Mouse (Mus musculus) neural tube, embryonic 11.5 days (tissue): Measurements from ENCODE around the gene Wbp11. TPM values are rescaled to one million over a fixed set of nuclear protein-coding genes. Genes with fewer than 3 reads are reported as not detected.
A peak's percentile ranks its signal among the peaks of the same experiment; 100 is the strongest.

Experiments
- ATAC-seq: fragments of 200-750 bp; cut with Nextera tagmentation; 2 replicates; pipeline ENCODE4 v1.8.0; 2017; ENCODE audit warnings: moderate number of reproducible peaks, mild to moderate bottlenecking, moderate TSS enrichment, moderate library complexity; ENCODE audit not compliant: insufficient read depth, low FRiP score, low TSS enrichment
- DNase-seq: peaks from one replicate; pipeline ENCODE4 v3.0.0-alpha.2; 2015; ENCODE audit warnings: low spot score
- H3K27ac ChIP-seq: fragments of 300-500 bp; sonication (generic); 2 replicates; pipeline ENCODE4 v1.5.1; 2014; ENCODE audit warnings: low read depth, mild to moderate bottlenecking, low read length
- H3K27me3 ChIP-seq: fragments of 300-500 bp; sonication (generic); 2 replicates; pipeline ENCODE4 v1.6.1; 2014; ENCODE audit warnings: mild to moderate bottlenecking, low read length, mixed read lengths; ENCODE audit not compliant: control insufficient read depth, insufficient read depth
- H3K36me3 ChIP-seq: fragments of 300-500 bp; sonication (generic); 2 replicates; pipeline ENCODE4 v1.6.1; 2014; ENCODE audit warnings: mild to moderate bottlenecking, low read length, moderate library complexity, mixed read lengths; ENCODE audit not compliant: control insufficient read depth, insufficient read depth
- H3K4me1 ChIP-seq: fragments of 300-500 bp; sonication (generic); 2 replicates; pipeline ENCODE4 v1.6.1; 2014; ENCODE audit warnings: low read length, mixed read lengths; ENCODE audit not compliant: control insufficient read depth, insufficient read depth
- H3K4me2 ChIP-seq: fragments of 300-500 bp; sonication (generic); 2 replicates; pipeline ENCODE4 v1.6.1; 2014; ENCODE audit warnings: low read depth, mild to moderate bottlenecking, moderate library complexity
- H3K4me3 ChIP-seq: fragments of 300-500 bp; sonication (generic); 2 replicates; pipeline ENCODE4 v1.5.1; 2014; ENCODE audit warnings: low read depth, low read length
- H3K9ac ChIP-seq: fragments of 300-500 bp; sonication (generic); 2 replicates; pipeline ENCODE4 v1.6.1; 2014; ENCODE audit warnings: mild to moderate bottlenecking, low read length
- H3K9me3 ChIP-seq: fragments of 300-500 bp; sonication (generic); 2 replicates; pipeline ENCODE4 v1.6.1; 2016; ENCODE audit warnings: low read length; ENCODE audit not compliant: control insufficient read depth
- WGBS: fragments of 180-500 bp; shearing (Covaris S2); extraction: QIAGEN DNeasy Blood & Tissue Kit; methylation state at CpG from one replicate; pipeline ENCODE4 v1.1.7; 2014; 5-methylcytosine and 5-hydroxymethylcytosine counted together
- polyA plus RNA-seq: library from polyadenylated mRNA; unstranded; fragments of >200 nt; fragmentation: Nextera tagmentation; extraction: Ambion mirVana; gene quantifications from 2 replicates; pipeline ENCODE4 v1.2.1, GENCODE M21; 2014

The Wbp11 gene
- polyA plus RNA-seq, result 150 and 154 TPM in 2 replicates

DNA sequence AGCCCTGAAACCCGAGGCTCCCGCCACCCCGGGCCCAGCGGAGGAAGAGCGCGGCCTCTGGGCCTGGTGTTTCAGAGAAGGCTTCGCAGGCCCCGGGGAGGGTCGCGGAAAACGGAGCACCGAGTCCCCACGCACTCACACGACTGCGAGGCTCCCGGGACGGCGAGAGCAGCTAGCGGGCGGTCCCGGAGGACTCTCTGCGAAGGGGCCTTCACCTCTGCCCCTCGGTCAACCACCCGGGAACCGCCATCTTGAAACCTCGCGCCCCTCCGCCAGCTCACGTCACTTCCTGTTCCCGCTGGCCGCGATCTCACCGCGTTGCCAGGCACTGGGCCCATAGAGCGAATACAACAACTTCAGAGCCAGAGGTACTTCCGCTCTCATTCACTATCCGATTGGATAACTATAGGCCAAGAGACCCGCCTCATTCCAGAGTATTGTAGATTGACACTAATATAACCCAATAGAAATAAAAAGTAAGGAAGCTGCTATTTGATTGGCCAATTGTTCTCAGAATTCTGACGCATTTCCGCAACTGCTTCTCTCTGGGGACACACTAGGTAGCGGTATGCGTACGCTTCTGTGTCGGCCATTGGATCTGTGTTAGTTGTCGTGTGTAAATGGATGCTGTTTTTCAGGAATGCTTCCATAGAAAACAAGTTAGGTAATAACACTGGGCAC is at the start of gene Wbp11:
Wbp11 (minus strand) TSS at position 353 of the 681 bp plus-strand sequence.
- WGBS, result under 1% methylated on average over 38 of the region's 45 CpGs
- ATAC-seq (peak; percentile 100), DNase-seq (peak; percentile 94)
- Histone ChIP-seq H3K9ac (peak within 1 kb of the TSS; percentile 93), H3K4me3 (peak within 1 kb of the TSS; percentile 82), H3K4me2 (peak within 1 kb of the TSS; percentile 56), H3K36me3 (peaks cover 2% of the 10 kb centered on the region; the same call in 1 of the 2 replicates), H3K9me3 (no peaks in the 10 kb centered on the region), H3K4me1 (peaks cover 3% of the 10 kb centered on the region), H3K27me3 (no peaks in the 10 kb centered on the region), H3K27ac (peak within 1 kb of the TSS; percentile 40; the same call in 1 of the 2 replicates)

DNA sequence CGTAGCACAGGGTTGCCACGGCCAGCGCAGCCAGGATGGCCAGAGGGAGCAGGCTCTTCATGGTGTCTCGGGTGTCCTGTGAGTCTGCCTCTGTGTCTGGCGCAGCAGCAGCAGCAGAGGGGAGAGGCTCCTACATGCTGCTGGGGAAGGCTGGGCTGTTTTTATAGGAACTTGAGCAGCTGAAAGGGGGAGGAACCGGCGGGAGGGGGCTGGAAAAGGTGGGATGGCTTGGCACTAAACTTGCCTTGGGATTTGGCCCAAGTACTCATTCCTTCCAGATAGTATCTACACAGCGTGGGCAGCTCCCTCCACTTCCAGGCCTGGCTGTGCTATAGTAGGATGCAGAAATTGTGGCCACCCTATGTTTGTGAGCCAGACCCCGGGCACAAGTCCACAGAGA is 47.6 kb upstream of the Wbp11 start, which contains the start of gene Mgp:
Mgp (minus strand) TSS at position 154 of the 400 bp plus-strand sequence.
- Histone ChIP-seq H3K36me3 (no peaks in the 10 kb centered on the region), H3K4me1 (no peaks in the 10 kb centered on the region), H3K9ac (no peak within 1 kb of the TSS; the same call in 1 of the 2 replicates), H3K4me3 (no peak within 1 kb of the TSS), H3K9me3 (no peaks in the 10 kb centered on the region), H3K4me2 (peak within 1 kb of the TSS; percentile 7; the same call in 1 of the 2 replicates), H3K27me3 (no peaks in the 10 kb centered on the region), H3K27ac (no peak within 1 kb of the TSS)
- WGBS, result 43% methylated on average over 9 of the region's 9 CpGs
- ATAC-seq (no peak), DNase-seq (peak; percentile 20)

DNA sequence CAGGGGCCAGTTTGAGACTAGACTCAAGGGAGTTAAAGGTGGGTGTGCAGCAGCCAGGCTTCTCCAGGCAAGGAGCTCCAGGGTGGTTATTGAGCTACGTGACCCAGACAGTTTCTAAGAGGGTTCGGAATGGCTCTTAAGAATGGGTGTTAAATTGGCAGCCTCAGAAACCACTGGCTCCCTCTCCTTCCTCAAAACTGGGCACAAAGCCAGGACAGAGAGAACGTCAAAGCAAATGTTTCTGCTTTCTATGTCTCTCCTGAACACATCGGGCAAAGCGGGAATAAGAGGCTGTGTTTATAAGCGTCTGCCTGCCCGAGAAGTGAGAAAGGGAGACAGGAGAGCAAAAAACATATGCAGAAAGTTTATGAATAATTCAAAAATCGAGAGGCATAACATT is 46.6 kb upstream of the Wbp11 start:
- no peak for DNase-seq
- H3K4me1 ChIP-seq, result no peaks in the 10 kb centered on the region
- no peak overlapping the region for H3K27ac ChIP-seq
- H3K9me3 ChIP-seq, result no peaks in the 10 kb centered on the region
- no peaks in the 10 kb centered on the region for H3K27me3 ChIP-seq
- no peak overlapping the region for H3K9ac ChIP-seq
- ATAC-seq, result no peak
- H3K4me2 ChIP-seq, result no peak overlapping the region
- 73% methylated on average over 8 of the region's 8 CpGs for WGBS
- H3K36me3 ChIP-seq, result no peaks in the 10 kb centered on the region
- no peak overlapping the region for H3K4me3 ChIP-seq

DNA sequence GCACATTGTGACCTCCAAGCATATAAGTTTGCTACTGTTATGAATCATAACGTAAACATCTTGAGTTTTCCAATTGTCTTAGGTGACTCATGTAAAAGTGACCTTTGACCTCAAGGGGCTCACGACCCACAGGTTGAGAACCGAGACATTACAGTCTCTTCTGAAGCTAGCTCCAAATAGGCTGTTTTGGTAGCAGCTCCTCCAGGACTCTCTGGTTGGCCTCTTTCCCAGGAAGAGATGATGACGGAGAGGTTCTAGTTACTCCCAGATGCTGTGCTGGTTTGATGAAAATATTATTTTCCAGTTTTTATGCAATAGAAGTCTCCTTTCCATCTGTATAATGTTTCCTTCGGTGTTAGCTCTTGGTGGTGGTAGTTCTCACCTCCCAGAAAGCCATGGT is 40.9 kb upstream of the Wbp11 start:
- ATAC-seq, result no peak
- Histone ChIP-seq H3K36me3 (no peaks in the 10 kb centered on the region), H3K27me3 (no peaks in the 10 kb centered on the region)

DNA sequence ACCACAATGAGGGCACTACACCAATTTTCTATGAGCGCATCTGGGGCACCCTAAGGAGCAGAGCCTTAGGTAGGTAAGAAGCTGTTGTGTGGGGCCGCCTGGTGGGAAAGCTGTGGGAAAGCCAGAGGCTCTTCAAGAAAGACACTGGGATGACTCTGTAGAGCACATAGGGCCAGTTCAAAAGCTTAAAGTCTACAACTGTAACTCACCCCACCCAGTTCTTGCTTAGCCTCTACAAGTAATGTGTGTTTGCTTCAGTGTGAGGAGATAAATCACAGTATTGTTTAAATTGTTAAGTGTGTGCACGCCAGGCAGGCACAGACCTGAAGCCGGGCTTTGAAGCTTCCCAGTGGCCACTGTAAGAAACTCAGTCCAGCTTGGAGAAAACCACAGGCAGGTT is 38.1 kb upstream of the Wbp11 start:
- H3K9ac ChIP-seq, result no peak overlapping the region
- ATAC-seq (no peak), DNase-seq (no peak)
- no peaks in the 10 kb centered on the region for H3K4me1 ChIP-seq
- 74% methylated on average over 4 of the region's 4 CpGs for WGBS
- no peak overlapping the region for H3K4me3 ChIP-seq
- H3K9me3 ChIP-seq, result no peaks in the 10 kb centered on the region
- H3K4me2 ChIP-seq, result no peak overlapping the region
- H3K36me3 ChIP-seq, result no peaks in the 10 kb centered on the region
- no peaks in the 10 kb centered on the region for H3K27me3 ChIP-seq
- no peak overlapping the region for H3K27ac ChIP-seq

More for the DNA sequence above, 40.9 kb upstream of the Wbp11 start:
- Histone ChIP-seq H3K4me2 (no peak overlapping the region), H3K27ac (no peak overlapping the region), H3K4me3 (no peak overlapping the region), H3K9me3 (no peaks in the 10 kb centered on the region), H3K9ac (no peak overlapping the region), H3K4me1 (no peaks in the 10 kb centered on the region)
- 81% methylated on average over 5 of the region's 5 CpGs for WGBS
- DNase-seq, result no peak

DNA sequence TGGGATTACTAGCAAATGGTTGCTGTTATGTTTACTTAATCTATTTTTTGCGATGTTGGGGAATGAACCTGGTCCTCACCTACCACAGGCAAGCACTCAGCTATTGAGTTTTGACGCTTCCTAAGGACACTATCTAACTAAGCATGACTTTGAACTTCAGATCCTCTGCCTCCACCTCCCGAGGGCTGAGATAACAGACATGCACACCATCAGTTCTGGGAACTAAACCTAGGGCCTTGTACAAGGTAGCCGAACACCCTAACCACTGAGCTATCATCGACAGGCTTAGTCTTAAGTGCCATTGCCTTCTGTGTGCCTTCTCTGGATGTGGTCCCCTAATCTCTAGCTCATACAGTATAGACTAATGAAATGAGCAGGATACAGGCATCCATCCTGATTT is 37.3 kb upstream of the Wbp11 start:
- no peaks in the 10 kb centered on the region for H3K4me1 ChIP-seq
- 95% methylated on average over 5 of the region's 5 CpGs for WGBS
- no peaks in the 10 kb centered on the region for H3K36me3 ChIP-seq
- no peak overlapping the region for H3K4me3 ChIP-seq
- no peak overlapping the region for H3K4me2 ChIP-seq
- no peak for DNase-seq
- H3K9ac ChIP-seq, result no peak overlapping the region
- no peaks in the 10 kb centered on the region for H3K27me3 ChIP-seq
- ATAC-seq, result no peak
- H3K9me3 ChIP-seq, result no peaks in the 10 kb centered on the region
- no peak overlapping the region for H3K27ac ChIP-seq

DNA sequence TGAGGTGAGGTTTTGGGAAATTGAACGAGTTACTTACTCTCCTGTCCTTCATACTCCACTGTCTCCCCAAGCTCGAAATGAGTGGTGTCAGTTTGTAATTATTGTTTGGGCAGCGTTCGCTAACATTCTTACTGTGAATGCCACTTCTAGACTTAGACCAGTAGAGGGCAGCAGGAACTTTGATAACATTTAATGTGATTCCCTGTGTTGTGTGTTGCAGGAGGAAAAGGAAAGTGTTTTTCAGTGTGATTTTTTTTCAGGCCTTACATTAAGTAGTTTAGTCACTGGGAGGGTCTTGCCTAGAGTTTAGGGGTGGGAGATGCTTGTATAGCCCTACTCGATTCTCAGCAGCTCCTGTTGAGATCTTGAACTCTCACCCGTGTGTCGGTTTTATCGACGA is 33.0 kb upstream of the Wbp11 start:
- ATAC-seq (0 out of 2 replicates have a peak, but pooled peaks have one; percentile 20), DNase-seq (peak; percentile 28)
- H3K36me3 ChIP-seq, result no peaks in the 10 kb centered on the region
- no peak overlapping the region for H3K4me3 ChIP-seq
- no peak overlapping the region for H3K9ac ChIP-seq
- H3K9me3 ChIP-seq, result no peaks in the 10 kb centered on the region
- 52% methylated on average over 9 of the region's 9 CpGs for WGBS
- H3K27ac ChIP-seq, result no peak overlapping the region
- no peak overlapping the region for H3K4me2 ChIP-seq
- H3K27me3 ChIP-seq, result no peaks in the 10 kb centered on the region
- H3K4me1 ChIP-seq, result no peaks in the 10 kb centered on the region

DNA sequence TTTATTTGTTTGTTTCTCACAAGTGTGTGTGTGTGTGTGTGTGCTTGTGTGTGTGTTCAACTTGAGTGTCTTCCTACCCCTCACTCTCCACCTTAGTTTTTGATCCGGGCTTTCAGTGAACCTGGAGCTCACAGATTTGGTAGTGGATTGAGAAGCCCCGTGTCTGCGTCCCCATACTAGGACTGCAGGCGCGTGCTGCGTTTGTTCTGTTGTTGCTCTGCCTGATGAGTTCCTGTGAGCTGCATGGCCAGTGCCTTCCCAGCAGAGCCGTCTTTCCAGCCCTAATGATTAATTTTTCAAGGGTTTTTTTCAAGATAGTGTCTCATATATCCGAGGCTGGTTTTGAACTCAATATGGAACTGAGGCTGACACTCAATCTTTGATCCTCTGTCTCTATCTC is 30.4 kb upstream of the Wbp11 start:
- H3K27me3 ChIP-seq, result no peaks in the 10 kb centered on the region
- H3K4me1 ChIP-seq, result no peaks in the 10 kb centered on the region
- WGBS, result 80% methylated on average over 8 of the region's 8 CpGs
- H3K4me2 ChIP-seq, result no peak overlapping the region
- no peak overlapping the region for H3K27ac ChIP-seq
- H3K4me3 ChIP-seq, result no peak overlapping the region
- no peaks in the 10 kb centered on the region for H3K36me3 ChIP-seq
- ATAC-seq (no peak), DNase-seq (no peak)
- H3K9me3 ChIP-seq, result no peaks in the 10 kb centered on the region
- H3K9ac ChIP-seq, result no peak overlapping the region

DNA sequence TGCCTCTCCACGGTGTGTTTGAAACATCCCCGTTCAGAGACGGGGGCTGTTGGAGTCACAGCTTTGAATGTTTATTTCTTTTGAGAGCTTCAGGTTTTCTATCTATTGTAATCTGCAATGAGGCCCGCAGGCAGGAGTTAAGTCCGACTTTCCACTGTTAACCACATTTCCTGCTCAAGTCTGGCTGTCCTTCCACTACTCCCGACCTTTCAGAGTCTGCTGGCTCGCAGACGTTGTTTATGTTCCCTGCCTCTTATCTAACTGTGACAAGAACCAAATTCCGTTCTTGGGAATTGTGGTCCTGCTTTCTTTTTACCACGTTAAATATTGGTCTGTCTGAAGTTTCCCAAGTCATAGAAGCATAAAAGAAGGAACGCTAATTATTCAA is 29.8 kb upstream of the Wbp11 start:
- WGBS, result 58% methylated on average over 11 of the region's 11 CpGs
- H3K4me1 ChIP-seq, result no peaks in the 10 kb centered on the region
- ATAC-seq (no peak), DNase-seq (no peak)
- H3K36me3 ChIP-seq, result no peaks in the 10 kb centered on the region
- no peaks in the 10 kb centered on the region for H3K27me3 ChIP-seq
- no peak overlapping the region for H3K9ac ChIP-seq
- 0 out of 2 replicates have a peak overlapping the region, but pooled peaks have one; percentile 3 for H3K27ac ChIP-seq
- H3K4me3 ChIP-seq, result no peak overlapping the region
- H3K9me3 ChIP-seq, result no peaks in the 10 kb centered on the region
- H3K4me2 ChIP-seq, result no peak overlapping the region
